Mouse (Mus musculus) E14TG2a.4 (cell line): ENCODE data around the gene Fcrl6.

Experiments used
- CTCF ChIP-seq: conservative IDR thresholded peaks from 2 replicates; pipeline ENCODE4 v1.5.1; 2014; ENCODE audit warnings: low read length
- POU5F1 ChIP-seq: IDR thresholded peaks from 2 replicates; pipeline ENCODE4 v1.6.1; 2014; ENCODE audit warnings: low read length, borderline replicate concordance

DNA sequence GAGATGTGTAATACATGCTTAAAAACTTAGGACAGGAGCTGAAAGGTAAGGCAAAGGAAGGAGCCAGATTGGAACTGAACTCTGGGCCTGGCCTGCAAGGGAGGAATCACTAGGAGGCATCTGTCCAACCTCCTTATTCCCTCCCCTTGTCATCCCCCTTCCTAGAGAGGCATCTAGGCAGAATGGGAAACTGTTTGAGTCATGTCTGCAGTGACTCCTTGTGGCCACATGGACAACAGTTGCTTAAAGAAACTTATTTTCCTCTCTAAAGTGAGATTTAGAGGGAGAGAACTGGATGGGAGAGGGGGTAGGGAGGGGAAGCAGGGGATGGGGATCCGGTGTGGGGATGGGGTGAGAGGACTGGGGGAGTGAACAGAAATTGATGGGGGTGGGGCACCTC lies 10.4 kb upstream of the Fcrl6 start:
- TF ChIP-seq CTCF, result no peak
- no peak for TF ChIP-seq POU5F1
